Mouse (Mus musculus) intestine, postnatal 0 days (tissue): ENCODE measurements around the gene Rrp8. TPM values are rescaled to one million over a fixed set of nuclear protein-coding genes. Genes with fewer than 3 reads are reported as not detected.

Experiments
- ATAC-seq: fragments of 200-750 bp; cut with Nextera tagmentation; 2 replicates; pipeline ENCODE4 v1.8.0; 2017; ENCODE audit warnings: mild to moderate bottlenecking, moderate TSS enrichment, moderate library complexity
- H3K27ac ChIP-seq: fragments of 300-500 bp; sonication (generic); 2 replicates; pipeline ENCODE4 v1.5.1; 2014; ENCODE audit warnings: mild to moderate bottlenecking, low read depth, low read length, moderate library complexity
- H3K27me3 ChIP-seq: fragments of 300-500 bp; sonication (generic); replicated peaks from 2 replicates; pipeline ENCODE4 v1.6.1; 2014; ENCODE audit warnings: low read length, mixed read lengths; ENCODE audit not compliant: control insufficient read depth, insufficient read depth
- H3K36me3 ChIP-seq: fragments of 300-500 bp; sonication (generic); 2 replicates; pipeline ENCODE4 v1.6.1; 2014; ENCODE audit warnings: mild to moderate bottlenecking, moderate library complexity; ENCODE audit not compliant: control insufficient read depth, insufficient read depth
- H3K4me1 ChIP-seq: fragments of 300-500 bp; sonication (generic); replicated peaks from 2 replicates; pipeline ENCODE4 v1.6.1; 2014; ENCODE audit warnings: antibody characterized with exemption, low read length, mixed read lengths; ENCODE audit not compliant: control insufficient read depth, insufficient read depth
- H3K4me2 ChIP-seq: fragments of 300-500 bp; sonication (generic); replicated peaks from 2 replicates; pipeline ENCODE4 v1.6.1; 2014; ENCODE audit warnings: low read depth, mild to moderate bottlenecking, moderate library complexity
- H3K4me3 ChIP-seq: fragments of 300-500 bp; sonication (generic); 2 replicates; pipeline ENCODE4 v1.5.1; 2014; ENCODE audit warnings: low read depth, low read length
- H3K9ac ChIP-seq: fragments of 300-500 bp; sonication (generic); 2 replicates; pipeline ENCODE4 v1.6.1; 2014; ENCODE audit warnings: mild to moderate bottlenecking, low read depth, low read length
- H3K9me3 ChIP-seq: fragments of 300-500 bp; sonication (generic); 2 replicates; pipeline ENCODE4 v1.6.1; 2016; ENCODE audit warnings: mixed run types; ENCODE audit not compliant: control insufficient read depth
- CTCF ChIP-seq: sonication (generic); IDR thresholded peaks from 2 replicates; pipeline ENCODE4 v1.5.1; 2016; ENCODE audit warnings: low read depth, mild to moderate bottlenecking, control low read depth, antibody characterized with exemption, moderate library complexity
- WGBS: fragments of 180-500 bp; shearing (Covaris S2); extraction: QIAGEN DNeasy Blood & Tissue Kit; methylation state at CpG from one replicate; pipeline ENCODE4 v1.1.7; 2014; 5-methylcytosine and 5-hydroxymethylcytosine counted together
- polyA plus RNA-seq: library from polyadenylated mRNA; unstranded; fragments of >200 nt; fragmentation: Nextera tagmentation; extraction: Ambion mirVana; gene quantifications from 2 replicates; pipeline ENCODE4 v1.2.1, GENCODE M21; 2015

Rrp8 gene
- polyA plus RNA-seq, 1 experiment from 2014 or later = 15.0 TPM

DNA sequence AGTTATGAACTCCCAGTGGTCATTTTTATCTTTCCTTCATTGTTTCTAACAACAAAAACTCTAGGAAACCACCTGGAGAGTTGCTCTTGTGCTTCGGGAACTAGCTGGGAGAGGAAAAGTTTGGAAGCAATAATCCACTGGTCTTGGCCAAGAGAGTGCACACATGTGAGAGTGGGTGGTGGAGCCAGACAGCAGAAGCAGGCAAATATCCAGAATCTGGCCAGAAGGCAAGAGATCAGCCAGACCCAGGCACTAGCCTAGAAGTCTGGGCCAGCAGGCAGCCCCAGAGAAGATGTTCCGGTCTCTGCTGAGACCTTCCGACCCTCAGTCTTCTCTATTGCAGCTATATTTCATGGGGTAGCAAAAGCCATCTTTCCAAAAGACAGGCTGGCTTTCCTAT lies 32.8 kb upstream of the Rrp8 start:
- no peak overlapping the region for H3K4me3 ChIP-seq
- no peaks in the 10 kb centered on the region for H3K27me3 ChIP-seq
- H3K27ac ChIP-seq = no peak overlapping the region
- no peak overlapping the region for H3K9ac ChIP-seq
- H3K36me3 ChIP-seq = peaks cover 16% of the 10 kb centered on the region; the same call in 1 of the 2 replicates
- 79% methylated on average over 3 of the region's 3 CpGs for WGBS
- H3K9me3 ChIP-seq = no peaks in the 10 kb centered on the region
- no peak for TF ChIP-seq CTCF
- H3K4me2 ChIP-seq = no peak overlapping the region
- no peaks in the 10 kb centered on the region for H3K4me1 ChIP-seq
- no peak for ATAC-seq

DNA sequence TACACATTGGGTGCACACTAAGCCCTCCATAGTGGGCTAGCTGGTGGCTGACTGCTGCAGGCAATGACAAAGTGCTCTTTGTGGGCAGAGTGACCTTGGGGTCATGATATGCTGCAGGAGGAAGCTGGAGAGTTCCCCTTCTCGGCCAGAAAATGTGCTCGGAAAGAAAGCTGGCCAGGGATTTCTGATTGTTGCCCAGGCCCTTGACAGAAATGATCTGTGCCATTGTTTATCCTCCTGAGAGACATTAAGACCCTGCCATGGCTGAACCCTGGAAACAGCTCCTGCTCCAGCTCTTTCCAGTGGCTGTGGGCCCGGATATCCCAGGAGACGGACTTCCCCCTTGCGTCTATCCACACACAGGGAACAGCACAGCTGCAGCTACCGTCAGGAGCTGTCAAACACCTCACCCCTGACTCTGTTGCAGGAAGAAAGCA lies 30.6 kb upstream of the Rrp8 start:
- no peak for TF ChIP-seq CTCF
- Histone ChIP-seq H3K27me3 (peaks cover 4% of the 10 kb centered on the region; the same call in 1 of the 2 replicates), H3K4me3 (no peak overlapping the region), H3K9me3 (no peaks in the 10 kb centered on the region), H3K4me1 (no peaks in the 10 kb centered on the region), H3K36me3 (peaks cover 21% of the 10 kb centered on the region), H3K4me2 (no peak overlapping the region), H3K9ac (no peak overlapping the region), H3K27ac (no peak overlapping the region)
- no peak for ATAC-seq
- WGBS = 40% methylated on average over 6 of the region's 6 CpGs

- Histone ChIP-seq H3K4me2 (no peak overlapping the region), H3K27ac (no peak overlapping the region), H3K9me3 (no peaks in the 10 kb centered on the region), H3K9ac (no peak overlapping the region), H3K27me3 (peaks cover 10% of the 10 kb centered on the region; the same call in 1 of the 2 replicates), H3K4me3 (no peak overlapping the region), H3K4me1 (no peaks in the 10 kb centered on the region), H3K36me3 (peaks cover 23% of the 10 kb centered on the region; the same call in 1 of the 2 replicates)
- no peak for TF ChIP-seq CTCF
- no peak for ATAC-seq
- WGBS = 91% methylated on average over 11 of the region's 11 CpGs
These were observed 27.1 kb upstream of the Rrp8 start for GRCm38 (mm10) chr7:105764331-105764730.

DNA sequence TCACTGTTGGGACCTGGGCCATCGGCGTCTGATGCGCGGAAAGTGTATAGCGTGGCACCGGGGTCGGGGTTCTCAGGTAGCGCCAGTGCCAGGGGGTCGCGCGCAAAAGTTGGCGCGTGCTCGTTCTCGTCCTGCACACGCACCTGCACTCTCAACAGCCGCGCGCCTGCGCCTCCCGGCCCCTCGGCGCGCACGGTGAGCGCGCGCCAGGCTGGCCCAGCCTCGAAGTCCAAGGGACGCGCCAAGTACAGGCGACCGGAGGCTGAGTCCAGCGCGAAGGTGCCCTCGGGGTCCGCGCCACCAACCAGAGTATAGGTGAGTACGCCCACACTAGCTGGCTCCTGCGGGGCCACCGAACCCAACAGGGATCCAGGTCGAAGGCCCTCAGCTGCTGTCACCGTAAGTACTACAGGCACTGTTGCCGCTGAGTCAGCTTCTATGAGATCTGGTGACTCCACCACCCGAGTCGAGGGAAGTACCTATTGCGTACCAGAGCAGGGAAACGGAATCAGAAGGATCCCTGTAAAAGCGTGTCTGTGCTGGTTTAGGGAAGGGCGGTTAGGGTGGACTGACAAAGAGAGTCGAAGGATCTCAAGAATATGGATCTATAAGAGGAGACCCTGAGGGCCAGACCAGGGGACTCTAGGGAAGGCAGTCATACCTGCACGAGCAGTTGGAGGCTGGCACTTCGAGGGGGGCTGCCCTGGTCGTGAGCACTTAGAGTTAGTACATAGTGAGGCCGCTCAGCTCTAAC lies 25.5 kb upstream of the Rrp8 start:
- Histone ChIP-seq H3K36me3 (peaks cover 35% of the 10 kb centered on the region; the same call in 1 of the 2 replicates), H3K4me1 (no peaks in the 10 kb centered on the region), H3K27me3 (peaks cover 10% of the 10 kb centered on the region; the same call in 1 of the 2 replicates), H3K27ac (peak overlapping the region; percentile 7; the same call in 1 of the 2 replicates), H3K9me3 (no peaks in the 10 kb centered on the region), H3K4me2 (peak overlapping the region; percentile 59), H3K9ac (no peak overlapping the region), H3K4me3 (peak overlapping the region; percentile 28)
- TF ChIP-seq CTCF = no peak
- ATAC-seq = no peak
- WGBS = 46% methylated on average over 55 of the region's 55 CpGs

DNA sequence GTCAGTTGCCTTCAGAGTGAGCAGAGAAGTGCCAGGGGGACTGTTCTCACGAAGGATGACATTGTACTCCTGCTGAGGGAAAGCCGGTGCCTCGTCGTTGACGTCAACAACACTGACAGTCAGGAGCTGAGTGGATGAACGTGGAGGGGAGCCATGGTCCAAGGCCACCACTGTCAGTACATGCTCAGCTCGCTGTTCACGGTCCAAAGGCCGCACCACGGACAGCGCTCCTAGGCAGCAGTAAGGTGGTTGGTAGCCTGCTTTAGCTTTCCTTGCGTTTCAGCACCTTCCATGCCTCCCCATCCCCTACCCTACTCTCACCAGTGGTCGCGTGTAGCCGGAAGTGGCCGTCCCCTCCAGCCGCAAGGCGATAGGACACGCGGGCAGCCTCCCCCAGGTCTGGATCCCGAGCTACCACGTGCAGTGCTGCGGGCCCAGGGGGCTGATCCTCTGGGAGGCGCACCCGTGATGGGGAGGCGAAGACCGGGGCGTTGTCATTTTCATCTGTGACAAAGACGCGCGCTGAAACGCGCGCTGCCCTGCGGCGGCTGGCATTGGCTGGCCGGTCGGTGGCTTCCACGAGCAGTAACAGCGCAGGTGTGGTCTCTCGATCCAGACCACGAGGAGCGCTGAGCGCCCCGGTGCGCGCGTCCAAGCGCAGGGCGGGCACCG lies 24.8 kb upstream of the Rrp8 start:
- WGBS = 38% methylated on average over 51 of the region's 51 CpGs
- no peak overlapping the region for H3K9ac ChIP-seq
- H3K4me1 ChIP-seq = no peaks in the 10 kb centered on the region
- ATAC-seq = peak; percentile 55
- peak overlapping the region; percentile 28 for H3K4me3 ChIP-seq
- H3K27me3 ChIP-seq = peaks cover 10% of the 10 kb centered on the region; the same call in 1 of the 2 replicates
- H3K27ac ChIP-seq = peak overlapping the region; percentile 7; the same call in 1 of the 2 replicates
- no peaks in the 10 kb centered on the region for H3K9me3 ChIP-seq
- H3K4me2 ChIP-seq = peak overlapping the region; percentile 59
- TF ChIP-seq CTCF = no peak
- H3K36me3 ChIP-seq = peaks cover 40% of the 10 kb centered on the region; the same call in 1 of the 2 replicates

GRCm38 (mm10) chr7:105753281-105753680 lies 16.1 kb upstream of the Rrp8 start:
- 88% methylated on average over 10 of the region's 10 CpGs for WGBS
- no peaks in the 10 kb centered on the region for H3K9me3 ChIP-seq
- H3K36me3 ChIP-seq = peaks cover 20% of the 10 kb centered on the region
- H3K9ac ChIP-seq = no peak overlapping the region
- H3K4me3 ChIP-seq = no peak overlapping the region
- TF ChIP-seq CTCF = no peak
- no peaks in the 10 kb centered on the region for H3K27me3 ChIP-seq
- no peak for ATAC-seq
- no peak overlapping the region for H3K4me2 ChIP-seq
- peaks cover 6% of the 10 kb centered on the region; the same call in 1 of the 2 replicates for H3K4me1 ChIP-seq
- no peak overlapping the region for H3K27ac ChIP-seq
